Mouse (Mus musculus) brain, embryonic 18.5 days (tissue): ENCODE results near the gene Eif2s3x.
A peak's percentile ranks its signal among the peaks of the same experiment; 100 is the strongest.
"Not testable (repeated sequence)": the region's sequence is repeated elsewhere in the genome, so short reads cannot be mapped to it uniquely, and the experiment has no call there.

ENCODE experiments used
- DNase-seq: peaks from one replicate; pipeline ENCODE4 v3.0.0-alpha.2; 2012; ENCODE audit warnings: low read depth, low spot score

Gene Eif2s3x

GRCm38 (mm10) chrX:94212597-94213321 is at the start of gene Eif2s3x:
Gene Eif2s3x (minus strand): TSS chrX:94212862.
- peak; percentile 79 for DNase-seq

- DNase-seq, result no peak
These were observed 22.9 kb upstream of the Eif2s3x start for GRCm38 (mm10) chrX:94235601-94236000.

- no peak for DNase-seq
These were observed 22.5 kb upstream of the Eif2s3x start for GRCm38 (mm10) chrX:94235190-94235555.

- peak; percentile 69 for DNase-seq
These were observed 22.0 kb upstream of the Eif2s3x start, which contains the start of gene Klhl15 for GRCm38 (mm10) chrX:94234532-94235189. Gene Klhl15 (plus strand): TSS chrX:94234599.

GRCm38 (mm10) chrX:94233936-94234531 is 21.4 kb upstream of the Eif2s3x start:
- DNase-seq, result no peak

GRCm38 (mm10) chrX:94233432-94233831 is 20.8 kb upstream of the Eif2s3x start:
- DNase-seq, result no peak

GRCm38 (mm10) chrX:94213384-94213783 is 722 bp upstream of the Eif2s3x start:
- DNase-seq, result no peak

GRCm38 (mm10) chrX:94212264-94212596 is 432 bp downstream of the Eif2s3x start:
- no peak for DNase-seq

GRCm38 (mm10) chrX:94197789-94198188 is 14.9 kb downstream of the Eif2s3x start:
- no peak for DNase-seq

GRCm38 (mm10) chrX:94193901-94194300 is 18.8 kb downstream of the Eif2s3x start:
- DNase-seq, result not testable (repeated sequence)

- DNase-seq, result no peak
These were observed 27.5 kb downstream of the Eif2s3x start for GRCm38 (mm10) chrX:94185156-94185555.

- no peak for DNase-seq
These were observed 28.8 kb downstream of the Eif2s3x start for GRCm38 (mm10) chrX:94183814-94184213.

GRCm38 (mm10) chrX:94177715-94178340 is 34.8 kb downstream of the Eif2s3x start:
- peak; percentile 92 for DNase-seq

- DNase-seq, result no peak
These were observed 43.3 kb downstream of the Eif2s3x start for GRCm38 (mm10) chrX:94169348-94169747.

GRCm38 (mm10) chrX:94152251-94152830 is 60.3 kb downstream of the Eif2s3x start:
- no peak for DNase-seq

GRCm38 (mm10) chrX:94150471-94150870 is 62.2 kb downstream of the Eif2s3x start:
- no peak for DNase-seq

- no peak for DNase-seq
These were observed 70.5 kb downstream of the Eif2s3x start for GRCm38 (mm10) chrX:94142004-94142771.

GRCm38 (mm10) chrX:94140080-94140479 is 72.6 kb downstream of the Eif2s3x start:
- no peak for DNase-seq
